Mouse (Mus musculus): ENCODE data around the gene Igsf21. TPM values are rescaled to one million over a fixed set of nuclear protein-coding genes. Genes with fewer than 3 reads are reported as not detected.

Gene Igsf21
- polyA plus RNA-seq, 1 experiment from 2014 or later = 2.2 TPM

- 84% methylated on average over 5 of the region's 5 CpGs for WGBS
- H3K36me3 ChIP-seq (replicated peaks) = no peaks in the 10 kb centered on the region
- H3K4me3 ChIP-seq = no peak overlapping the region
- no peak for DNase-seq (ENCODE audit: low spot score)
- no peaks in the 10 kb centered on the region for H3K9me3 ChIP-seq
- no peaks in the 10 kb centered on the region for H3K27me3 ChIP-seq (replicated peaks; ENCODE audit: low read depth, poor library complexity, severe bottlenecking)
- H3K4me1 ChIP-seq = peaks cover 10% of the 10 kb centered on the region; the same call in 1 of the 2 replicates
- no peak overlapping the region for H3K27ac ChIP-seq (replicated peaks)
Observed at GRCm38 (mm10) chr4:140122534-140122933, 124.0 kb downstream of the Igsf21 start.

GRCm38 (mm10) chr4:140117275-140117691 lies 129.3 kb downstream of the Igsf21 start:
- no peak overlapping the region for H3K4me3 ChIP-seq
- WGBS = 87% methylated on average over 7 of the region's 7 CpGs
- DNase-seq (ENCODE audit: low spot score) = no peak
- H3K9me3 ChIP-seq = no peaks in the 10 kb centered on the region
- 0 out of 2 replicates have a peak, but pooled peaks cover under 1% of the 10 kb centered on the region for H3K27me3 ChIP-seq (replicated peaks; ENCODE audit: low read depth, poor library complexity, severe bottlenecking)
- H3K36me3 ChIP-seq (replicated peaks) = no peaks in the 10 kb centered on the region
- H3K4me1 ChIP-seq = no peaks in the 10 kb centered on the region
- no peak overlapping the region for H3K27ac ChIP-seq (replicated peaks)

GRCm38 (mm10) chr4:140115756-140116155 lies 130.8 kb downstream of the Igsf21 start:
- no peaks in the 10 kb centered on the region for H3K4me1 ChIP-seq
- no peak overlapping the region for H3K4me3 ChIP-seq
- no peak overlapping the region for H3K27ac ChIP-seq (replicated peaks)
- peaks cover 14% of the 10 kb centered on the region for H3K27me3 ChIP-seq (replicated peaks; ENCODE audit: low read depth, poor library complexity, severe bottlenecking)
- 83% methylated on average over 9 of the region's 9 CpGs for WGBS
- no peak for DNase-seq (ENCODE audit: low spot score)
- no peaks in the 10 kb centered on the region; the same call in 1 of the 2 replicates for H3K9me3 ChIP-seq
- H3K36me3 ChIP-seq (replicated peaks) = no peaks in the 10 kb centered on the region

- no peak overlapping the region for H3K27ac ChIP-seq (replicated peaks)
- H3K4me3 ChIP-seq = no peak overlapping the region
- no peaks in the 10 kb centered on the region for H3K4me1 ChIP-seq
- no peaks in the 10 kb centered on the region; the same call in 1 of the 2 replicates for H3K9me3 ChIP-seq
- DNase-seq (ENCODE audit: low spot score) = no peak
- no peaks in the 10 kb centered on the region for H3K36me3 ChIP-seq (replicated peaks)
- peaks cover 21% of the 10 kb centered on the region for H3K27me3 ChIP-seq (replicated peaks; ENCODE audit: low read depth, poor library complexity, severe bottlenecking)
- 91% methylated on average over 6 of the region's 6 CpGs for WGBS
Observed at GRCm38 (mm10) chr4:140115053-140115452, 131.5 kb downstream of the Igsf21 start.

GRCm38 (mm10) chr4:140113690-140114475 lies 132.7 kb downstream of the Igsf21 start:
- Histone ChIP-seq H3K27ac (replicated peaks) (no peak overlapping the region), H3K4me1 (peaks cover 7% of the 10 kb centered on the region), H3K27me3 (replicated peaks; ENCODE audit: low read depth, poor library complexity, severe bottlenecking) (peaks cover 32% of the 10 kb centered on the region), H3K36me3 (replicated peaks) (no peaks in the 10 kb centered on the region), H3K4me3 (no peak overlapping the region), H3K9me3 (no peaks in the 10 kb centered on the region; the same call in 1 of the 2 replicates)
- WGBS = 86% methylated on average over 18 of the region's 18 CpGs
- DNase-seq (ENCODE audit: low spot score) = no peak

- 36% methylated on average over 6 of the region's 6 CpGs for WGBS
- peak overlapping the region; percentile 47 for H3K4me3 ChIP-seq
Observed at GRCm38 (mm10) chr4:140109626-140109948, 137.0 kb downstream of the Igsf21 start.

GRCm38 (mm10) chr4:140108871-140109625 lies 137.5 kb downstream of the Igsf21 start:
- no peaks in the 10 kb centered on the region for H3K36me3 ChIP-seq (replicated peaks)
- H3K4me1 ChIP-seq = peaks cover 22% of the 10 kb centered on the region
- DNase-seq (ENCODE audit: low spot score) = peak; percentile 37
- no peaks in the 10 kb centered on the region; the same call in 1 of the 2 replicates for H3K9me3 ChIP-seq
- no peak overlapping the region for H3K27ac ChIP-seq (replicated peaks)
- H3K4me3 ChIP-seq = peak overlapping the region; percentile 47
- H3K27me3 ChIP-seq (replicated peaks; ENCODE audit: low read depth, poor library complexity, severe bottlenecking) = peaks cover 77% of the 10 kb centered on the region
- WGBS = 1% methylated on average over 32 of the region's 32 CpGs

More at GRCm38 (mm10) chr4:140109626-140109948, 137.0 kb downstream of the Igsf21 start:
- DNase-seq (ENCODE audit: low spot score) = no peak
- Histone ChIP-seq H3K27me3 (replicated peaks; ENCODE audit: low read depth, poor library complexity, severe bottlenecking) (peaks cover 72% of the 10 kb centered on the region), H3K4me1 (peaks cover 20% of the 10 kb centered on the region), H3K27ac (replicated peaks) (no peak overlapping the region), H3K9me3 (no peaks in the 10 kb centered on the region; the same call in 1 of the 2 replicates), H3K36me3 (replicated peaks) (no peaks in the 10 kb centered on the region)

GRCm38 (mm10) chr4:140107161-140107560 lies 139.4 kb downstream of the Igsf21 start:
- Histone ChIP-seq H3K36me3 (replicated peaks) (no peaks in the 10 kb centered on the region), H3K9me3 (no peaks in the 10 kb centered on the region; the same call in 1 of the 2 replicates), H3K27ac (replicated peaks) (no peak overlapping the region), H3K4me1 (peaks cover 39% of the 10 kb centered on the region), H3K4me3 (no peak overlapping the region), H3K27me3 (replicated peaks; ENCODE audit: low read depth, poor library complexity, severe bottlenecking) (peaks cover 94% of the 10 kb centered on the region)
- WGBS = 76% methylated on average over 11 of the region's 12 CpGs
- no peak for DNase-seq (ENCODE audit: low spot score)

GRCm38 (mm10) chr4:140104795-140105194 lies 141.8 kb downstream of the Igsf21 start:
- Histone ChIP-seq H3K4me1 (peaks cover 43% of the 10 kb centered on the region), H3K27ac (replicated peaks) (no peak overlapping the region), H3K36me3 (replicated peaks) (no peaks in the 10 kb centered on the region), H3K9me3 (no peaks in the 10 kb centered on the region), H3K27me3 (replicated peaks; ENCODE audit: low read depth, poor library complexity, severe bottlenecking) (peaks cover 79% of the 10 kb centered on the region), H3K4me3 (no peak overlapping the region)
- DNase-seq (ENCODE audit: low spot score) = no peak
- 15% methylated on average over 6 of the region's 6 CpGs for WGBS

- Histone ChIP-seq H3K9me3 (no peaks in the 10 kb centered on the region), H3K27me3 (replicated peaks; ENCODE audit: low read depth, poor library complexity, severe bottlenecking) (peaks cover 66% of the 10 kb centered on the region), H3K4me1 (peaks cover 32% of the 10 kb centered on the region), H3K27ac (replicated peaks) (no peak overlapping the region), H3K4me3 (peak overlapping the region; percentile 47), H3K36me3 (replicated peaks) (no peaks in the 10 kb centered on the region)
- peak; percentile 34 for DNase-seq (ENCODE audit: low spot score)
- 2% methylated on average over 28 of the region's 28 CpGs for WGBS
Observed at GRCm38 (mm10) chr4:140103341-140104027, 143.1 kb downstream of the Igsf21 start.

GRCm38 (mm10) chr4:140102581-140103200 lies 143.9 kb downstream of the Igsf21 start:
- Histone ChIP-seq H3K27me3 (replicated peaks; ENCODE audit: low read depth, poor library complexity, severe bottlenecking) (peaks cover 60% of the 10 kb centered on the region), H3K9me3 (no peaks in the 10 kb centered on the region), H3K4me1 (peaks cover 31% of the 10 kb centered on the region), H3K4me3 (peak overlapping the region; percentile 47), H3K36me3 (replicated peaks) (no peaks in the 10 kb centered on the region), H3K27ac (replicated peaks) (no peak overlapping the region)
- no peak for DNase-seq (ENCODE audit: low spot score)
- 14% methylated on average over 11 of the region's 11 CpGs for WGBS

GRCm38 (mm10) chr4:140101106-140101505 lies 145.5 kb downstream of the Igsf21 start:
- peak; percentile 41 for DNase-seq (ENCODE audit: low spot score)
- peaks cover 31% of the 10 kb centered on the region for H3K4me1 ChIP-seq
- H3K4me3 ChIP-seq = no peak overlapping the region
- WGBS = 72% methylated on average over 5 of the region's 5 CpGs
- H3K9me3 ChIP-seq = no peaks in the 10 kb centered on the region
- no peaks in the 10 kb centered on the region for H3K36me3 ChIP-seq (replicated peaks)
- H3K27me3 ChIP-seq (replicated peaks; ENCODE audit: low read depth, poor library complexity, severe bottlenecking) = peaks cover 44% of the 10 kb centered on the region
- H3K27ac ChIP-seq (replicated peaks) = no peak overlapping the region

All from embryonic facial prominence, embryonic 10.5 days (tissue).